Comparison of ENCODE assay signal across 11 mouse cellular contexts in the genomic region with DNA sequence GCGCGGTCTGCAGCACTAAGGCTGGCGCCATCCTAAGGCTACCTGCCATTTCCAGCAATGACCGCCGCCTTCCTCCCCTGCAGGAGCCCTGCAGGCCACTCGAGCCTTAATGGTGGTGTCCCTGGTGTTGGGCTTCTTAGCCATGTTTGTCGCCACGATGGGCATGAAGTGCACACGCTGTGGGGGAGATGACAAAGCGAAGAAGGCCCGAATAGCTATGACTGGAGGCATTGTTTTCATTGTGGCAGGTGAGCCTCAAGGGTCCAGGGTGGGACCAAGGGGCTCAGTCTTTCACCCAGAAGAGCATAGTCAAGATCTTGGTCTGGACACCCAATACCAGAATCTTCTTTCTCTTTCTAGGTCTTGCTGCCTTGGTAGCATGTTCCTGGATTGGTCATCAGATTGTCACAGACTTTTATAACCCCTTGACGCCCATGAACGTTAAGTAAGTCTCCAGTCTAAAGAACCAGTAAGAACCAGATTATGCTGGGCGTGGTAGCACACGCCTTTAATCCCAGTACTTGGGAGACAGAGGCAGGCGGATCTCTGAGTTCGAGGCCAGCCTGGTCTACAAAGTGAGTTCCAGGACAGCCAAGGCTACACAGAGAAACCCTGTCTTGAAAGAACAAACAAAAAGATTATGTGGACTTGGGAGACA. TPM values are rescaled to one million over a fixed set of nuclear protein-coding genes. Genes with fewer than 3 reads are reported as not detected.
A peak's percentile ranks its signal among the peaks of the same experiment; 100 is the strongest.
DNase-seq lines count a peak whose midpoint lies in the region; ATAC-seq and TF ChIP-seq lines count a peak whose summit lies in the region.
"Had no signal": no experiment of that assay in that cellular context is flagged by ENCODE, and none has a peak within 500 bp of the region (broad histone marks: within the 10 kb centered on the region; RNA-seq: fewer than 3 reads in every experiment).

No protein-coding gene starts in this region.

- peak overlapping the region; percentile 56 for H3K4me3 ChIP-seq in heart, embryonic 13.5 days
- H3K4me3 ChIP-seq in forebrain, embryonic 16.5 days (replicated peaks; ENCODE audit: low read length): peak overlapping the region; percentile 16
- H3K4me3 ChIP-seq in liver, embryonic 15.5 days (replicated peaks): peak overlapping the region; percentile 47
- no peak overlapping the region for H3K4me3 ChIP-seq in cerebellum, adult 2 months (replicated peaks; ENCODE audit: insufficient read depth, low read depth, low read length)

- peak overlapping the region; percentile 82 for H3K4me2 ChIP-seq in heart, embryonic 13.5 days
- peak overlapping the region; percentile 35 for H3K4me2 ChIP-seq in forebrain, embryonic 16.5 days (ENCODE audit: low read length)
- peak overlapping the region; percentile 74 for H3K4me2 ChIP-seq in liver, embryonic 15.5 days

- H3K4me1 ChIP-seq in heart, embryonic 13.5 days: peaks cover 20% of the 10 kb centered on the region
- H3K4me1 ChIP-seq in forebrain, embryonic 16.5 days (replicated peaks; ENCODE audit: control insufficient read depth, insufficient read depth, low read length): peaks cover 6% of the 10 kb centered on the region
- peaks cover 29% of the 10 kb centered on the region for H3K4me1 ChIP-seq in liver, embryonic 15.5 days (replicated peaks)
- no peaks in the 10 kb centered on the region for H3K4me1 ChIP-seq in cerebellum, adult 2 months (ENCODE audit: control insufficient read depth, insufficient read depth, low read length)

- H3K36me3 ChIP-seq in heart, embryonic 13.5 days: peaks cover 40% of the 10 kb centered on the region
- peaks cover 25% of the 10 kb centered on the region for H3K36me3 ChIP-seq in forebrain, embryonic 16.5 days (ENCODE audit: control insufficient read depth, insufficient read depth)
- H3K36me3 ChIP-seq in liver, embryonic 15.5 days (replicated peaks): peaks cover 35% of the 10 kb centered on the region

- no peak for TF ChIP-seq CTCF in cerebellum, adult 2 months (IDR thresholded peaks at IDR 0.05; ENCODE audit: borderline replicate concordance, insufficient read depth, low read depth, low read length)

- H3K27me3 ChIP-seq in heart, embryonic 13.5 days (replicated peaks): peaks cover 63% of the 10 kb centered on the region
- H3K27me3 ChIP-seq in forebrain, embryonic 16.5 days (replicated peaks; ENCODE audit: control insufficient read depth, insufficient read depth, low read length): peaks cover 52% of the 10 kb centered on the region
- peaks cover 64% of the 10 kb centered on the region for H3K27me3 ChIP-seq in liver, embryonic 15.5 days
- peaks cover 5% of the 10 kb centered on the region; the same call in 1 of the 2 replicates for H3K27me3 ChIP-seq in cerebellum, adult 2 months (ENCODE audit: control insufficient read depth, insufficient read depth, low read length)

- no peak for DNase-seq in heart, postnatal 25 days (ENCODE audit: low spot score)
- peak; percentile 48 for DNase-seq in ES-CJ7 (ENCODE audit: low read depth, low spot score)
- DNase-seq in ovary, adult 18-20 months (ENCODE audit: low spot score): no peak
- no peak for DNase-seq in cerebellum, adult 2 months
- no peak for DNase-seq in frontal cortex, postnatal 36 days (ENCODE audit: low spot score in 2 of 2)
- DNase-seq: cerebellum, adult 9-11 months; right cerebral cortex, adult 18-20 months had no signal

- intact Hi-C loops in heart, postnatal 25 days (cut with DNase I): loop anchor here (5.0 kb wide), 1 partner anchor 40 kb away; no protein-coding TSS in a partner anchor

- peak overlapping the region; percentile 77 for H3K9ac ChIP-seq in heart, embryonic 13.5 days
- 0 out of 2 replicates have a peak overlapping the region, but pooled peaks have one; percentile 6 for H3K9ac ChIP-seq in forebrain, embryonic 16.5 days (replicated peaks; ENCODE audit: low read depth, low read length)
- H3K9ac ChIP-seq in liver, embryonic 15.5 days: no peak overlapping the region

- H3K27ac ChIP-seq in heart, embryonic 13.5 days (replicated peaks): no peak overlapping the region
- no peak overlapping the region for H3K27ac ChIP-seq in forebrain, embryonic 16.5 days (ENCODE audit: low read length)
- H3K27ac ChIP-seq in liver, embryonic 15.5 days (replicated peaks): no peak overlapping the region
- no peak overlapping the region for H3K27ac ChIP-seq in cerebellum, adult 2 months (ENCODE audit: insufficient read depth, low read length)

- 39% methylated on average over 17 of the region's 17 CpGs for WGBS in heart, embryonic 13.5 days
- 38% methylated on average over 17 of the region's 17 CpGs for WGBS in forebrain, embryonic 16.5 days
- WGBS in liver, embryonic 15.5 days (ENCODE audit: insufficient replicate concordance): 23% methylated on average over 17 of the region's 17 CpGs
- 37% methylated on average over 17 of the region's 17 CpGs for WGBS in cerebellum, adult 2 months

- ATAC-seq in heart, embryonic 13.5 days (ENCODE audit: extremely low read depth, insufficient number of reproducible peaks, low FRiP score, low TSS enrichment): no peak
- no peak for ATAC-seq in forebrain, embryonic 16.5 days
- no peak for ATAC-seq in liver, embryonic 15.5 days (ENCODE audit: insufficient read depth)
- ATAC-seq: CD4-positive, CD25-positive, alpha-beta regulatory T cell, adult 4 months had no signal

- no peaks in the 10 kb centered on the region for H3K9me3 ChIP-seq in heart, embryonic 13.5 days
- no peaks in the 10 kb centered on the region for H3K9me3 ChIP-seq in forebrain, embryonic 16.5 days (ENCODE audit: control insufficient read depth, low read length)
- no peaks in the 10 kb centered on the region for H3K9me3 ChIP-seq in liver, embryonic 15.5 days (replicated peaks)

- no peak for TF ChIP-seq POLR2A in cerebellum, adult 2 months (IDR thresholded peaks at IDR 0.05; ENCODE audit: borderline replicate concordance, insufficient read depth, low read length)

RNA-seq across cellular contexts. Expression of gene Cldn7, which starts 2.4 kb away (rescaled TPM):
- 6.3 and 7.4 TPM in 2 replicates for polyA plus RNA-seq in heart, embryonic 13.5 days (2015; fragmentation: Nextera tagmentation; extraction: Ambion mirVana)
- not detected for total RNA-seq in heart, postnatal 25 days (2021)
- 0.84 TPM in 1 of 2 replicates, not detected in the other for polyA plus RNA-seq in forebrain, embryonic 16.5 days (2015; fragmentation: Nextera tagmentation; extraction: Ambion mirVana)
- polyA plus RNA-seq in liver, embryonic 15.5 days (2015; fragmentation: Nextera tagmentation; extraction: Ambion mirVana): 4.5 and 6.6 TPM in 2 replicates
- 0.33 TPM in 1 of 2 replicates, not detected in the other for polyA plus RNA-seq in cerebellum, adult 2 months (2012; rRNA removed)
- polyA plus RNA-seq: CD4-positive, CD25-positive, alpha-beta regulatory T cell, adult 4 months had no signal

RNA-seq across cellular contexts. Expression of gene Ctdnep1, which starts 14.0 kb away (rescaled TPM):
- 21.0 and 21.1 TPM in 2 replicates for polyA plus RNA-seq in heart, embryonic 13.5 days (2015; fragmentation: Nextera tagmentation; extraction: Ambion mirVana)
- total RNA-seq in heart, postnatal 25 days (2021): 100 to 1,000 TPM; 149 to 180 TPM
- 19.0 and 24.6 TPM in 2 replicates for polyA plus RNA-seq in forebrain, embryonic 16.5 days (2015; fragmentation: Nextera tagmentation; extraction: Ambion mirVana)
- polyA plus RNA-seq in liver, embryonic 15.5 days (2015; fragmentation: Nextera tagmentation; extraction: Ambion mirVana): 8.9 and 11.9 TPM in 2 replicates
- 93.9 and 108 TPM in 2 replicates for polyA plus RNA-seq in cerebellum, adult 2 months (2012; rRNA removed)

RNA-seq across cellular contexts. Expression of gene Elp5, which starts 15.3 kb away (rescaled TPM):
- 111 and 119 TPM in 2 replicates for polyA plus RNA-seq in heart, embryonic 13.5 days (2015; fragmentation: Nextera tagmentation; extraction: Ambion mirVana)
- total RNA-seq in heart, postnatal 25 days (2021): 10 to 100 TPM; 48.3 to 51.5 TPM
- polyA plus RNA-seq in forebrain, embryonic 16.5 days (2015; fragmentation: Nextera tagmentation; extraction: Ambion mirVana): 166 and 167 TPM in 2 replicates
- polyA plus RNA-seq in liver, embryonic 15.5 days (2015; fragmentation: Nextera tagmentation; extraction: Ambion mirVana): 58.1 and 60.5 TPM in 2 replicates
- polyA plus RNA-seq in cerebellum, adult 2 months (2012; rRNA removed): 106 and 109 TPM in 2 replicates

RNA-seq across cellular contexts. Expression of gene Slc2a4, which starts 19.0 kb away (rescaled TPM):
- 25.8 and 30.3 TPM in 2 replicates for polyA plus RNA-seq in heart, embryonic 13.5 days (2015; fragmentation: Nextera tagmentation; extraction: Ambion mirVana)
- total RNA-seq in heart, postnatal 25 days (2021): 100 to 1,000 TPM; 325 to 365 TPM
- polyA plus RNA-seq in forebrain, embryonic 16.5 days (2015; fragmentation: Nextera tagmentation; extraction: Ambion mirVana): 6.6 and 6.7 TPM in 2 replicates
- polyA plus RNA-seq in liver, embryonic 15.5 days (2015; fragmentation: Nextera tagmentation; extraction: Ambion mirVana): 19.9 and 22.1 TPM in 2 replicates
- polyA plus RNA-seq in cerebellum, adult 2 months (2012; rRNA removed): 5.9 and 7.2 TPM in 2 replicates
- polyA plus RNA-seq: CD4-positive, CD25-positive, alpha-beta regulatory T cell, adult 4 months had no signal

RNA-seq across cellular contexts. Expression of gene Gabarap, which starts 24.0 kb away (rescaled TPM):
- 456 and 466 TPM in 2 replicates for polyA plus RNA-seq in heart, embryonic 13.5 days (2015; fragmentation: Nextera tagmentation; extraction: Ambion mirVana)
- 100 to 1,000 TPM; 274 to 291 TPM for total RNA-seq in heart, postnatal 25 days (2021)
- 563 and 565 TPM in 2 replicates for polyA plus RNA-seq in forebrain, embryonic 16.5 days (2015; fragmentation: Nextera tagmentation; extraction: Ambion mirVana)
- 252 and 262 TPM in 2 replicates for polyA plus RNA-seq in liver, embryonic 15.5 days (2015; fragmentation: Nextera tagmentation; extraction: Ambion mirVana)
- 344 and 366 TPM in 2 replicates for polyA plus RNA-seq in cerebellum, adult 2 months (2012; rRNA removed)
